Mouse (Mus musculus) limb, embryonic 15.5 days (tissue): ENCODE results near the gene Ftsj1. TPM values are rescaled to one million over a fixed set of nuclear protein-coding genes. Genes with fewer than 3 reads are reported as not detected.
A peak's percentile ranks its signal among the peaks of the same experiment; 100 is the strongest.

ENCODE experiments used
- ATAC-seq: fragments of 200-750 bp; cut with Nextera tagmentation; 2 replicates; pipeline ENCODE4 v1.8.0; 2017; ENCODE audit warnings: low read depth, moderate TSS enrichment; ENCODE audit not compliant: insufficient number of reproducible peaks, low FRiP score, low TSS enrichment
- H3K27ac ChIP-seq: fragments of 300-500 bp; sonication (generic); 2 replicates; pipeline ENCODE4 v1.5.1; 2015; ENCODE audit warnings: moderate library complexity, mild to moderate bottlenecking, inconsistent platforms
- H3K27me3 ChIP-seq: fragments of 300-500 bp; sonication (generic); 2 replicates; pipeline ENCODE4 v1.6.1; 2015; ENCODE audit warnings: inconsistent platforms
- H3K36me3 ChIP-seq: fragments of 300-500 bp; sonication (generic); 2 replicates; pipeline ENCODE4 v1.6.1; 2015; ENCODE audit warnings: inconsistent platforms
- H3K4me1 ChIP-seq: fragments of 300-500 bp; sonication (generic); 2 replicates; pipeline ENCODE4 v1.6.1; 2015; ENCODE audit warnings: inconsistent platforms
- H3K4me2 ChIP-seq: fragments of 300-500 bp; sonication (generic); 2 replicates; pipeline ENCODE4 v1.6.1; 2015; ENCODE audit warnings: mild to moderate bottlenecking, inconsistent platforms
- H3K4me3 ChIP-seq: fragments of 300-500 bp; sonication (generic); 2 replicates; pipeline ENCODE4 v1.5.1; 2015; ENCODE audit warnings: mild to moderate bottlenecking, inconsistent platforms
- H3K9ac ChIP-seq: fragments of 300-500 bp; sonication (generic); 2 replicates; pipeline ENCODE4 v1.6.1; 2015; ENCODE audit warnings: inconsistent platforms
- H3K9me3 ChIP-seq: fragments of 300-500 bp; sonication (generic); 2 replicates; pipeline ENCODE4 v1.6.1; 2016; ENCODE audit warnings: inconsistent platforms
- WGBS: fragments of 180-500 bp; shearing (Covaris S2); methylation state at CpG from one replicate; pipeline ENCODE4 v1.1.7; 2015; 5-methylcytosine and 5-hydroxymethylcytosine counted together
- polyA plus RNA-seq: library from polyadenylated mRNA; unstranded; fragments of >200 nt; fragmentation: Nextera tagmentation; extraction: Ambion mirVana; gene quantifications from 2 replicates; pipeline ENCODE4 v1.2.1, GENCODE M21; 2015

Ftsj1 gene
- polyA plus RNA-seq, 1 experiment from 2014 or later, result 40.4 TPM

DNA sequence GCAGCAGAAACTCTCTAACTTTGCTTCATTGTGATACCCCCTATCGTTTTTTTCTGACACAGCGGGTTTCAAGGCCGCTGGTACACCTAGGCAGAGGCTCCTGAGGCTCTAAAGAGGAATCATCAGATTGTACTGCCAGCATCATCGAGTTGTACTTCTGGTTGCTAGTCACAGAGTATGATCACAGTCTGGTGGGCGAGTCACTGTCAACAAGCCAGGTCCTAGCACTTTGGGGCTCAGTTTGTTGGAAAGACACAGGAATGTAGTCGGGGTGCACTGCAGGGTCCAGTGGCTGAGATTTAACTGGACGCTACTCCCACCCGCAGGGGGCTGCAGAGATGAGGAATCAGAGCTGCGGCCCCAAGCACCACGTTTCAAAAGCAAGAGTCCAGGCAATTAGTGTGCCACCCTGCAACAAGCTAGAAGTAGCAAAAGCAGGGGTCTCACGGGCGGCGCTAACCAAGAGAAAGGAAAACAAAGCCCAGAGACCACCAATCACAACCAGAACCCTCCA is 60.0 kb downstream of the Ftsj1 start:
- no peaks in the 10 kb centered on the region for H3K36me3 ChIP-seq
- 13% methylated on average over 13 of the region's 13 CpGs for WGBS
- H3K4me2 ChIP-seq, result peak overlapping the region; percentile 54
- peak overlapping the region; percentile 55 for H3K9ac ChIP-seq
- ATAC-seq, result no peak
- peak overlapping the region; percentile 43 for H3K27ac ChIP-seq
- H3K4me1 ChIP-seq, result no peaks in the 10 kb centered on the region
- H3K27me3 ChIP-seq, result no peaks in the 10 kb centered on the region
- no peaks in the 10 kb centered on the region for H3K9me3 ChIP-seq
- peak overlapping the region; percentile 55 for H3K4me3 ChIP-seq

Other genes with a start within 250 kb of the Ftsj1 start
- gene Glod5, start 233.9 kb downstream of the Ftsj1 start, polyA plus RNA-seq, result not detected in 2 replicates
- 47.3 and 48.7 TPM in 2 replicates for gene Suv39h1, start 177.6 kb downstream of the Ftsj1 start, polyA plus RNA-seq
- 0.97 and 1.00 TPM in 2 replicates for gene Was, start 161.9 kb downstream of the Ftsj1 start, polyA plus RNA-seq
- gene Wdr13, start 119.5 kb downstream of the Ftsj1 start, polyA plus RNA-seq, result 20.3 and 21.3 TPM in 2 replicates
- 401 and 409 TPM in 2 replicates for gene Rbm3, start 106.5 kb downstream of the Ftsj1 start, polyA plus RNA-seq
- gene Tbc1d25, start 76.2 kb downstream of the Ftsj1 start, polyA plus RNA-seq, result 13.7 and 14.1 TPM in 2 replicates
- gene Ebp, start 58.9 kb downstream of the Ftsj1 start, polyA plus RNA-seq, result 43.0 and 44.6 TPM in 2 replicates
- 8.7 and 8.8 TPM in 2 replicates for gene Porcn, start 45.9 kb downstream of the Ftsj1 start, polyA plus RNA-seq
- gene Slc38a5, start 18.7 kb upstream of the Ftsj1 start, polyA plus RNA-seq, result 0.36 and 0.60 TPM in 2 replicates
- gene Ssxb10, start 75.0 kb upstream of the Ftsj1 start, polyA plus RNA-seq, result not detected in 2 replicates
- not detected in 2 replicates for gene Ssxb9, start 114.6 kb upstream of the Ftsj1 start, polyA plus RNA-seq
- not detected in 2 replicates for gene Ssxb1, start 160.9 kb upstream of the Ftsj1 start, polyA plus RNA-seq
- not detected in 2 replicates for gene Ssxb2, start 209.3 kb upstream of the Ftsj1 start, polyA plus RNA-seq